Mouse (Mus musculus): ENCODE measurements around the gene Fgf12.

- no peak for TF ChIP-seq CTCF (IDR thresholded peaks at IDR 0.05; ENCODE audit: control insufficient read depth, insufficient read depth, insufficient read length)
- TF ChIP-seq FOSL1 (IDR thresholded peaks at IDR 0.05; ENCODE audit: insufficient read depth, low read length, poor library complexity, severe bottlenecking), result no peak
- no peak for TF ChIP-seq MYOG (IDR thresholded peaks at IDR 0.05; ENCODE audit: control insufficient read depth, extremely low read depth, insufficient read length)
- TF ChIP-seq MAX (IDR thresholded peaks at IDR 0.05), result no peak
Measured at GRCm38 (mm10) chr16:28696851-28697250, 56.0 kb downstream of the Fgf12 start.

Measured in C2C12 (cell line).